Mouse (Mus musculus) embryonic facial prominence, embryonic 15.5 days (tissue): ENCODE measurements around the gene Slc9a1. TPM values are rescaled to one million over a fixed set of nuclear protein-coding genes. Genes with fewer than 3 reads are reported as not detected.
A peak's percentile ranks its signal among the peaks of the same experiment; 100 is the strongest.

ENCODE experiments used
- ATAC-seq: fragments of 200-750 bp; cut with Nextera tagmentation; 2 replicates; pipeline ENCODE4 v1.8.0; 2017; ENCODE audit warnings: low read depth, moderate TSS enrichment; ENCODE audit not compliant: insufficient number of reproducible peaks, low FRiP score, low TSS enrichment
- H3K27ac ChIP-seq: fragments of 300-500 bp; sonication (generic); replicated peaks from 2 replicates; pipeline ENCODE4 v1.5.1; 2015; ENCODE audit warnings: mild to moderate bottlenecking, inconsistent platforms
- H3K27me3 ChIP-seq: fragments of 300-500 bp; sonication (generic); 2 replicates; pipeline ENCODE4 v1.6.1; 2015; ENCODE audit warnings: inconsistent platforms
- H3K36me3 ChIP-seq: fragments of 300-500 bp; sonication (generic); 2 replicates; pipeline ENCODE4 v1.6.1; 2015; ENCODE audit warnings: mild to moderate bottlenecking, inconsistent platforms
- H3K4me1 ChIP-seq: fragments of 300-500 bp; sonication (generic); 2 replicates; pipeline ENCODE4 v1.6.1; 2015; ENCODE audit warnings: inconsistent platforms
- H3K4me2 ChIP-seq: fragments of 300-500 bp; sonication (generic); replicated peaks from 2 replicates; pipeline ENCODE4 v1.6.1; 2015; ENCODE audit warnings: mild to moderate bottlenecking, inconsistent platforms
- H3K4me3 ChIP-seq: fragments of 300-500 bp; sonication (generic); replicated peaks from 2 replicates; pipeline ENCODE4 v1.5.1; 2015; ENCODE audit warnings: mild to moderate bottlenecking, inconsistent platforms
- H3K9ac ChIP-seq: fragments of 300-500 bp; sonication (generic); 2 replicates; pipeline ENCODE4 v1.6.1; 2015; ENCODE audit warnings: inconsistent platforms
- H3K9me3 ChIP-seq: fragments of 300-500 bp; sonication (generic); replicated peaks from 2 replicates; pipeline ENCODE4 v1.6.1; 2016; ENCODE audit warnings: inconsistent platforms
- WGBS: fragments of 180-500 bp; shearing (Covaris S2); methylation state at CpG from one replicate; pipeline ENCODE4 v1.1.7; 2015; 5-methylcytosine and 5-hydroxymethylcytosine counted together
- polyA plus RNA-seq: library from polyadenylated mRNA; unstranded; fragments of >200 nt; fragmentation: Nextera tagmentation; extraction: Ambion mirVana; gene quantifications from 2 replicates; pipeline ENCODE4 v1.2.1, GENCODE M21; 2015

Slc9a1 gene
- polyA plus RNA-seq, 1 experiment from 2014 or later = 11.0 TPM

GRCm38 (mm10) chr4:133347624-133348023 is 21.9 kb upstream of the Slc9a1 start:
- ATAC-seq = no peak
- no peaks in the 10 kb centered on the region for H3K9me3 ChIP-seq
- no peak overlapping the region for H3K9ac ChIP-seq
- no peak overlapping the region for H3K27ac ChIP-seq
- H3K27me3 ChIP-seq = no peaks in the 10 kb centered on the region
- H3K4me2 ChIP-seq = no peak overlapping the region
- no peaks in the 10 kb centered on the region for H3K36me3 ChIP-seq
- no peaks in the 10 kb centered on the region for H3K4me1 ChIP-seq
- no peak overlapping the region for H3K4me3 ChIP-seq
- WGBS = 58% methylated on average over 4 of the region's 4 CpGs

- 64% methylated on average over 5 of the region's 5 CpGs for WGBS
- Histone ChIP-seq H3K36me3 (no peaks in the 10 kb centered on the region), H3K4me3 (no peak overlapping the region), H3K4me2 (no peak overlapping the region), H3K27ac (no peak overlapping the region), H3K4me1 (no peaks in the 10 kb centered on the region), H3K9me3 (no peaks in the 10 kb centered on the region), H3K27me3 (no peaks in the 10 kb centered on the region), H3K9ac (no peak overlapping the region)
- ATAC-seq = no peak
These were observed 21.3 kb upstream of the Slc9a1 start for GRCm38 (mm10) chr4:133348051-133348775.

- WGBS = 73% methylated on average over 10 of the region's 10 CpGs
- Histone ChIP-seq H3K4me3 (no peak overlapping the region), H3K9ac (no peak overlapping the region), H3K9me3 (no peaks in the 10 kb centered on the region), H3K4me1 (no peaks in the 10 kb centered on the region), H3K27me3 (no peaks in the 10 kb centered on the region), H3K36me3 (no peaks in the 10 kb centered on the region), H3K27ac (no peak overlapping the region), H3K4me2 (no peak overlapping the region)
- ATAC-seq = no peak
These were observed 16.7 kb upstream of the Slc9a1 start for GRCm38 (mm10) chr4:133352797-133353196.

GRCm38 (mm10) chr4:133353367-133354365 is 15.8 kb upstream of the Slc9a1 start, which contains the start of gene Wdtc1:
TSS of gene Wdtc1 (minus strand) at chr4:133353481.
- Histone ChIP-seq H3K36me3 (no peaks in the 10 kb centered on the region), H3K9ac (no peak within 1 kb of the TSS), H3K4me1 (no peaks in the 10 kb centered on the region), H3K4me2 (no peak within 1 kb of the TSS), H3K27me3 (no peaks in the 10 kb centered on the region), H3K27ac (no peak within 1 kb of the TSS), H3K9me3 (no peaks in the 10 kb centered on the region), H3K4me3 (no peak within 1 kb of the TSS)
- WGBS = 86% methylated on average over 23 of the region's 23 CpGs
- ATAC-seq = no peak

GRCm38 (mm10) chr4:133354641-133355040 is 14.9 kb upstream of the Slc9a1 start:
- no peak overlapping the region for H3K27ac ChIP-seq
- H3K9me3 ChIP-seq = no peaks in the 10 kb centered on the region
- ATAC-seq = no peak
- no peaks in the 10 kb centered on the region for H3K27me3 ChIP-seq
- no peaks in the 10 kb centered on the region for H3K4me1 ChIP-seq
- 94% methylated on average over 6 of the region's 6 CpGs for WGBS
- H3K36me3 ChIP-seq = no peaks in the 10 kb centered on the region
- no peak overlapping the region for H3K9ac ChIP-seq
- H3K4me2 ChIP-seq = no peak overlapping the region
- H3K4me3 ChIP-seq = no peak overlapping the region

- Histone ChIP-seq H3K9ac (peak overlapping the region; percentile 95), H3K4me1 (peaks cover 46% of the 10 kb centered on the region), H3K4me3 (peak overlapping the region; percentile 76), H3K9me3 (no peaks in the 10 kb centered on the region), H3K36me3 (peaks cover 5% of the 10 kb centered on the region; the same call in 1 of the 2 replicates), H3K27ac (peak overlapping the region; percentile 86), H3K27me3 (no peaks in the 10 kb centered on the region), H3K4me2 (peak overlapping the region; percentile 71)
- no peak for ATAC-seq
- WGBS = 60% methylated on average over 22 of the region's 22 CpGs
These were observed 1.1 kb downstream of the Slc9a1 start for GRCm38 (mm10) chr4:133370298-133371274.

GRCm38 (mm10) chr4:133371621-133372277 is 2.2 kb downstream of the Slc9a1 start:
- H3K4me3 ChIP-seq = peak overlapping the region; percentile 76
- peaks cover 54% of the 10 kb centered on the region for H3K4me1 ChIP-seq
- H3K4me2 ChIP-seq = peak overlapping the region; percentile 71
- H3K9me3 ChIP-seq = no peaks in the 10 kb centered on the region
- H3K27me3 ChIP-seq = no peaks in the 10 kb centered on the region
- H3K27ac ChIP-seq = no peak overlapping the region
- ATAC-seq = no peak
- 61% methylated on average over 7 of the region's 7 CpGs for WGBS
- peak overlapping the region; percentile 37; the same call in 1 of the 2 replicates for H3K9ac ChIP-seq
- peaks cover 5% of the 10 kb centered on the region; the same call in 1 of the 2 replicates for H3K36me3 ChIP-seq

- Histone ChIP-seq H3K4me1 (peaks cover 55% of the 10 kb centered on the region), H3K9ac (no peak overlapping the region), H3K27me3 (no peaks in the 10 kb centered on the region), H3K27ac (no peak overlapping the region), H3K4me3 (peak overlapping the region; percentile 76), H3K4me2 (peak overlapping the region; percentile 71), H3K9me3 (no peaks in the 10 kb centered on the region), H3K36me3 (peaks cover 5% of the 10 kb centered on the region; the same call in 1 of the 2 replicates)
- ATAC-seq = no peak
- 68% methylated on average over 6 of the region's 6 CpGs for WGBS
These were observed 2.8 kb downstream of the Slc9a1 start for GRCm38 (mm10) chr4:133372278-133372665.

- Histone ChIP-seq H3K4me2 (no peak overlapping the region), H3K4me1 (peaks cover 68% of the 10 kb centered on the region), H3K4me3 (no peak overlapping the region), H3K27me3 (no peaks in the 10 kb centered on the region), H3K9me3 (no peaks in the 10 kb centered on the region), H3K9ac (no peak overlapping the region), H3K36me3 (peaks cover 5% of the 10 kb centered on the region; the same call in 1 of the 2 replicates), H3K27ac (no peak overlapping the region)
- no peak for ATAC-seq
- 77% methylated on average over 4 of the region's 4 CpGs for WGBS
These were observed 4.5 kb downstream of the Slc9a1 start for GRCm38 (mm10) chr4:133374011-133374410.
